Mouse (Mus musculus) bone marrow, adult 2 months (tissue): ENCODE data around the gene Gmpr2.

Experiments used
- CTCF ChIP-seq: fragments of 200-500 bp; IDR thresholded peaks from 2 replicates; pipeline ENCODE4 v1.5.1; 2011; ENCODE audit warnings: low read length, control low read depth; ENCODE audit not compliant: control insufficient read depth, insufficient read depth
- POLR2A ChIP-seq: fragments of 200-500 bp; IDR thresholded peaks from 2 replicates; pipeline ENCODE4 v1.6.1; 2011; ENCODE audit warnings: low read depth, mild to moderate bottlenecking, control low read depth, low read length, borderline replicate concordance; ENCODE audit not compliant: control insufficient read depth

GRCm38 (mm10) chr14:55724411-55724871 lies 52.7 kb downstream of the Gmpr2 start:
- TF ChIP-seq POLR2A (no peak), CTCF (no peak)
